Mouse (Mus musculus): ENCODE measurements around the gene Muc2. TPM values are rescaled to one million over a fixed set of nuclear protein-coding genes. Genes with fewer than 3 reads are reported as not detected.
"Not testable (repeated sequence)": the region's sequence is repeated elsewhere in the genome, so short reads cannot be mapped to it uniquely, and the experiment has no call there.

The Muc2 gene
- 0.33 TPM for polyA plus RNA-seq (2021)

DNA sequence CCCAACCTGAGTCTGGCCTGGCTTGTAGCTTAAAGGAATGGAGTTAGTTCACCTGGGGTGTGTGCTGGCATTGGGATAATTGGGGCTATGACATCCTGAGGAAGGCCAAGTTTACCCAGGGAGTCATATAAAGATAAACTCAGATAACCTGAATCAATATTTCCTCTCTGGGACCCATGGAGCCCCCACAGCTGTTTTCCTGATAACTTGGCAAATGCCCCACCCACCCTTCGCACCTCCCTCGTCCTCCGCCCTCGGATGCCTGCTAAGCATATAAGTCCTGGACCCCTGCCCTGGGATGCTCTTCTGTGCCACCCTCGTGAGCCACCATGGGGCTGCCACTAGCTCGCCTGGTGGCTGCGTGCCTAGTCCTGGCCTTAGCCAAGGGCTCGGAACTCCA lies at the start of gene Muc2:
Gene Muc2 (plus strand): TSS at position 301 of the 400 bp plus-strand sequence.
- H3K27me3 ChIP-seq = peaks cover 21% of the 10 kb centered on the region
- DNase-seq (ENCODE audit: low read depth, low spot score) = no peak
- POLR2A ChIA-PET = no interaction called here
- no peak for TF ChIP-seq CTCF (IDR thresholded peaks at IDR 0.05)
- CTCF ChIA-PET = no interaction called here
- in situ Hi-C loops (cut with MboI; ENCODE audit: low pct_unique_long_range_greater_than_20kb) = no loop called here
- ATAC-seq = no peak

DNA sequence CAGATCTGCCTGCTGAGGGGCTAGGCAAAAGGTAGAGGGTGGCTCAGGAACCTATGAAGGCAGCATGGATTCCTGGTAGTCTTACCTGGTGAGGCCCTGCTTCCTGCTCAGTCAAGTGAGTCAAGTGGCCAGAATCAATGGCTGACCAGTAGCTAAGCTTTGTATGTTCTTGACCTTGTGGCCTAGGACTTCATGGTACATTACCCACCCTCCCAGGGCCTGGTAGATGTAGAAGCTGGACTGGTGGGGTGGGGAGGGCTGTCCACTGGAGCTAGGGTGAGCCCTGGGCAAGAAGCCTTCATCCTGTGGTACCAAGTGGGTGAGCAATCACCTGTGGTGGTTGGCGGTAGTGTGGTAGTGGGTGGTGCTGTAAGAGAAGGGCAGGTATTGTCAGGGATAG lies 47.8 kb upstream of the Muc2 start:
- DNase-seq (ENCODE audit: low read depth, low spot score) (no peak), ATAC-seq (no peak)
- no peaks in the 10 kb centered on the region for H3K27me3 ChIP-seq
- ChIA-PET POLR2A (no interaction called here), CTCF (no interaction called here)
- in situ Hi-C loops (cut with MboI; ENCODE audit: low pct_unique_long_range_greater_than_20kb) = no loop called here
- TF ChIP-seq CTCF (IDR thresholded peaks at IDR 0.05) = no peak

DNA sequence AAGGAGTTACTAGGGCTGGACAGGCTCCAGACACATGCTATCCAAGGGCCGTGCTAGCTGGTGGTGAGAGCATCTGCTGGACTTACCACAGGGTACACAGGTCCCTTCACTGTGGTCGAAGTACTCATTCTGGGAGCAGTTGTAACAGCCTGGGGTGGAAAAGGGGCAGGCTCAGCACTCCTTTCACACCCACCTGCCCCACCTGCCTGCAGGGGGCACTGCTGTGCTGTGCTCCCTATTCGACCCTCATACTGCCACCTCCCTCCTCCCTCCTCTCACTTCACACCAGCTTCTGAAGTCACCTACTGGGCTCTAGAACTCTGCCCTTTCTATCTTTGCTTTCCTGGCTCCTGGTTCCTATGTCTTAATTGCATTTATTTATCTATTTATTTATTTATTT lies 47.0 kb upstream of the Muc2 start:
- TF ChIP-seq CTCF (IDR thresholded peaks at IDR 0.05) = no peak
- POLR2A ChIA-PET = no interaction called here
- in situ Hi-C loops (cut with MboI; ENCODE audit: low pct_unique_long_range_greater_than_20kb) = no loop called here
- ATAC-seq = no peak
- no peaks in the 10 kb centered on the region for H3K27me3 ChIP-seq
- CTCF ChIA-PET = no interaction called here
- DNase-seq (ENCODE audit: low read depth, low spot score) = no peak

DNA sequence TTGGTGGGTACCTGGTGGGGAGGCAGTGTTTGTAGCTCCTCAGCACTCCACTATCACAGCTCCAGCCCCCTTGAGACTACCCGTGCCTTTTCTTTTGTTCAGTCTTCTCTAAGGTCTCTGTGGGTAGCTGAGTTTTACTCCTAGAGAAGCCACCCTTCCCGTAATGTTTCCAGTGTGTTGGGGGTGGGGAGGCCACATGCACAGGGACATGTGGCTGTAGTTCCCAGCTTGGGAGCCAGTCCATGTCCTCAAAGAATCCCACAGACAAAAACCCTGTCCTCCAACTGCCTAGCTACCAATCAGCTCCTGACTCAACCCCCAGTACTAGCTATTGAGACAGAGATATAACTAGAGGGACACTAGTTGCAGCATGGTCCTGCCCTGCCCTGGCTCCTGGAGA lies 43.1 kb upstream of the Muc2 start:
- in situ Hi-C loops (cut with MboI; ENCODE audit: low pct_unique_long_range_greater_than_20kb) = no loop called here
- no peak for TF ChIP-seq CTCF (IDR thresholded peaks at IDR 0.05)
- DNase-seq (ENCODE audit: low read depth, low spot score) (no peak), ATAC-seq (no peak)
- no peaks in the 10 kb centered on the region for H3K27me3 ChIP-seq
- ChIA-PET POLR2A (no interaction called here), CTCF (interaction anchor here (1.3 kb wide), 1 partner anchor 24 kb away, joined by 4 read pairs; no protein-coding TSS in a partner anchor)

DNA sequence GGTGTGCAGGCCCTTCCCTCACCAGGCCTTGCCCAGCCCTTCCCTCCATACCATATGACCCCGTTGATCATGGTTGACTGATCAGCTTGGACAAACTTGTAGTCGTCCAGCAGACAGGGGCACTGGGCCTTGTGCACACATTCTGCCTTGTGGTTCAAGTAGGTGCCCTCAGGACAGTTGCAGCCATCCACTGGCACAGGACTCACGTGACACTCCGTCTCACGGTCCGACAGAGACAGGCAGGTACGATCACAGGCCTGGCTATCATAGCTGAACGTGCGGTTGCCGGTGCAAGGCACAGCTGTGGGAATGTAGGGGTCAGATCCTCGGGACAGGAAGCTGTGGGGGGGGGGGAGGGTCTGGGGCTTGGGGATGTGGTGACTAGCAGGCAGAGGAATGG lies 42.3 kb upstream of the Muc2 start:
- ChIA-PET POLR2A (no interaction called here), CTCF (interaction anchor here (1.3 kb wide), 1 partner anchor 23 kb away, joined by 4 read pairs; no protein-coding TSS in a partner anchor)
- TF ChIP-seq CTCF (IDR thresholded peaks at IDR 0.05) = no peak
- no peaks in the 10 kb centered on the region for H3K27me3 ChIP-seq
- ATAC-seq (no peak), DNase-seq (ENCODE audit: low read depth, low spot score) (no peak)
- in situ Hi-C loops (cut with MboI; ENCODE audit: low pct_unique_long_range_greater_than_20kb) = no loop called here

DNA sequence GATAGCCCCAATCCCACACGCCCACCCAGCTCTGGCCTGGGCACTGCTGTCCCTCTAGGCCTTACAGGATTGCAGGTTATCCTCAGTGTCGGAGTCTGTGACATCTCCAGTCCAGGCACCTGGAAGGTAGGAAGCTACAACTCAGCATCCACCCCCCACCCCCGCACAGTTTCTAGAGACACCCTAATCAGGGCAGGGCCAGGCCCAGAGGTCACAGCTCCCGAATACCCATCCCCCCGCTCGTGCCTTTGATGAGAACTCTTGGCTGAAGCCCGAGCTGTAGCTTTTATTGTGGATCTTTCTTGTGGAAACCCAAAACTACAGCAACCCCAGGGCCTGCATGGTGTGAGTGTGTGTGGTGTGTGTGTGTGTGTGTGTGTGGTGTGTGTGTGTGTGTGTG lies 37.9 kb upstream of the Muc2 start:
- POLR2A ChIA-PET = no interaction called here
- in situ Hi-C loops (cut with MboI; ENCODE audit: low pct_unique_long_range_greater_than_20kb) = loop anchor here (25.0 kb wide), 1 partner anchor 115 kb away; the partner anchor contains the start of gene Chid1

DNA sequence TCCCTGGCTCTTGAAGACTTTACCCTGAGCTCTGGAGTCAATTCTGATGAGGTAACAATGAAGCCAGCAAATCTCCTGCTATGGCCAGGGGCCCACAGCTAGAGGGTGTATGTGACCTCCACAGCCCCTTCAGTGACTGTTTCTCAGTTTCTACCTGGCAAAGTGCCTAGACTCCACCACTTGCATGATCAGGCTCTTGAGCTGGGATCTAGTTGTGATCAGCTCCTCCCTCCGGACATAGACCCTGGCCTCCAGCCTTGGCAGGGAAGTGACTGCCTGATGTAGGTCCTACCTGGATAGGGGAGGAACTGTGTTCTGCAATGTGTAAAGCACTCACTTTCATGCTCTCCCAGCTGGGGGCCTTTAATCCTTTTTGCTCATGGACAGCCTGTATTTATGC lies 29.8 kb upstream of the Muc2 start:
- ATAC-seq = no peak
- no peak for TF ChIP-seq CTCF (IDR thresholded peaks at IDR 0.05)
- no peak for DNase-seq (ENCODE audit: low read depth, low spot score)
- H3K27me3 ChIP-seq = no peaks in the 10 kb centered on the region
- CTCF ChIA-PET = interaction anchor here (1.0 kb wide), 1 partner anchor 136 kb away, joined by 3 read pairs; no protein-coding TSS in a partner anchor
- POLR2A ChIA-PET = no interaction called here
- in situ Hi-C loops (cut with MboI; ENCODE audit: low pct_unique_long_range_greater_than_20kb) = loop anchor here (25.0 kb wide), 1 partner anchor 123 kb away; the partner anchor contains the start of gene Chid1

More for the DNA sequence above, 37.9 kb upstream of the Muc2 start:
- CTCF ChIA-PET = no interaction called here
- ATAC-seq (no peak), DNase-seq (ENCODE audit: low read depth, low spot score) (no peak)
- TF ChIP-seq CTCF (IDR thresholded peaks at IDR 0.05) = no peak
- H3K27me3 ChIP-seq = no peaks in the 10 kb centered on the region

DNA sequence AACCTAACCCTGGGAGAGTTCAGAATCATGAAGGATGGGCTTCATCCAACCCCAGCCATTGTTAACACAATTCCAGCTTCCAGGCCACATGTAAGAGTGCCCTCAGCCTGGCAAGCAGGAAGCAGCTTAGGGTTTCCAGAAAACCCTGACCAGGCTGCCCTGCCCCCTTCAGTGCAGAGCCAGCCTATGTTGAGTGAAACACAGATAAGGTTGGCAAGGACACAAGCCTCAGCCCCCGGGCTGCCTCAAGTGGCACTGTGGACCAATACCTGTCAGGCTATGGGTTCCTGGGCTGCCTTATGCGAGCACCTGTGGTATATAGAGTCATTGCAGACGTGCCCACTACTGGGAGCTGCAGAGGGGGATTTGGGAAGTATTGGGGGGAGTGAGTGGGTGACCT lies 28.7 kb upstream of the Muc2 start:
- POLR2A ChIA-PET = no interaction called here
- ATAC-seq (no peak), DNase-seq (ENCODE audit: low read depth, low spot score) (no peak)
- CTCF ChIA-PET = no interaction called here
- in situ Hi-C loops (cut with MboI; ENCODE audit: low pct_unique_long_range_greater_than_20kb) = loop anchor here (25.0 kb wide), 1 partner anchor 124 kb away; the partner anchor contains the start of gene Chid1
- H3K27me3 ChIP-seq = no peaks in the 10 kb centered on the region
- no peak for TF ChIP-seq CTCF (IDR thresholded peaks at IDR 0.05)

DNA sequence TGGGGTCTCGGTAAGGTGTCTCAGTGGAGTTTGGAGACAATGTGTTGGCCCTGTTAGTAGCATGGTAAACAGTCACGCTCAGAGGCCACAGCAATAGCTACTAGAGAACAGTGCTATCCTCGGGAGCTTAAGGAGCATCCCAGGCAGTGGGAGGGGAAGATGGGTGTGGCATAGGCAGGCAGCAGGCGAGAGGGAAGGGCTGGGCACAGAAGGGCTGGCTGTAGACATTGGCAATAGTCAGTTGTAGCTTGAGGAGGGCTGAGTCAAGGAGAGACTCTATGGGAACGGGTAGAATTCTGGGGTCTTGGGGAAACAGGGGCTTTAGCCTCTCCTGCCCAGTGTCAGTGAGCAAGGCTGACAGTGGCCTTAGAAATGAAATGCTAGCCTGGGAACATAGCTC lies 27.9 kb upstream of the Muc2 start:
- no peak for TF ChIP-seq CTCF (IDR thresholded peaks at IDR 0.05)
- in situ Hi-C loops (cut with MboI; ENCODE audit: low pct_unique_long_range_greater_than_20kb) = loop anchor here (25.0 kb wide), 1 partner anchor 125 kb away; the partner anchor contains the start of gene Chid1
- ChIA-PET CTCF (interaction anchor here (1.3 kb wide), 1 partner anchor 9 kb away, joined by 4 read pairs; no protein-coding TSS in a partner anchor), POLR2A (no interaction called here)
- no peaks in the 10 kb centered on the region for H3K27me3 ChIP-seq
- ATAC-seq = no peak
- no peak for DNase-seq (ENCODE audit: low read depth, low spot score)

DNA sequence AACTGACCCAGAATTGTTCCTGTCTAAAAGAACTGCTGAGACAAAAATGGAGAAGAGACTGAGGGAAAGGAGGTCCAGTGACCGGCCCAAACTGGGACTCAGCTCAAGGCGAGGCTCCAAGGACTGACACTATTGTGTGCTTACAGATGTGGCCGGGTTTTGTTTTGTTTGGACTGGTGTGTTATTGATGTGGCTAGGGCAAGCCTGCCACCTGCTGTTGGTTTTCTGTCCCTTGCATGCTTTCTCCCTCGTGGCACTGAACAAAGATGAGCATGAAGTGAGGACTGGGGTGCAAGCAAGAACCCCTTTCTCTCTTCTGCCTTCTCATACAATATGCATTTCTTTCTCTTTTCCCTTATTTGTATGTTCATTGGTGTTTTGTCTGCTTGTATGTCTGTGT lies 23.9 kb upstream of the Muc2 start:
- ChIA-PET CTCF (interaction anchor here (1.2 kb wide), 1 partner anchor 12 kb away, joined by 3 read pairs; no protein-coding TSS in a partner anchor), POLR2A (no interaction called here)
- ATAC-seq = no peak
- DNase-seq (ENCODE audit: low read depth, low spot score) = no peak
- H3K27me3 ChIP-seq = no peaks in the 10 kb centered on the region
- in situ Hi-C loops (cut with MboI; ENCODE audit: low pct_unique_long_range_greater_than_20kb) = loop anchor here (25.0 kb wide), 1 partner anchor 129 kb away; the partner anchor contains the start of gene Chid1
- TF ChIP-seq CTCF (IDR thresholded peaks at IDR 0.05) = peak; percentile 73

DNA sequence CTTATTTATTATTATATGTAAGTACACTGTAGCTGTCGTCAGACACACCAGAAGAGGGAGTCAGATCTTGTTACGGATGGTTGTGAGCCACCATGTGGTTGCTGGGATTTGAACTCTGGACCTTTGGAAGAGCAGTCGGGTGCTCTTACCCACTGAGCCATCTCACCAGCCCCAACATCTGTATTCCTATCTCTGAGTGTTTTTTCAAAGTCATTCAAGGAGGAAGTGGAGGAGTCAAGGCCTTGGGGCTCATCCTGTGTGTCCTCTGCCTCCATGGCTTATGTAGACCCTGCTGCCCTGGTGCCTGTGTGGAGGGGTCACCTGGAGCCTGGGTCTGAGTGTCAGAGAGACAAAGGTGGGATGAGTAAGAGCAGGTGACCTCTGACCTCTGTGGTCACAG lies 21.0 kb upstream of the Muc2 start:
- CTCF ChIA-PET = interaction anchor here (1.5 kb wide), 1 partner anchor 188 kb away, joined by 3 read pairs; no protein-coding TSS in a partner anchor
- POLR2A ChIA-PET; ATAC-seq; DNase-seq (ENCODE audit: low read depth, low spot score); H3K27me3 ChIP-seq: not testable (repeated sequence)
- in situ Hi-C loops (cut with MboI; ENCODE audit: low pct_unique_long_range_greater_than_20kb) = loop anchor here (25.0 kb wide), 1 partner anchor 132 kb away; the partner anchor contains the start of gene Chid1
